Mouse (Mus musculus) heart, postnatal 25 days (tissue): ENCODE results near the gene Gm10065. TPM values are rescaled to one million over a fixed set of nuclear protein-coding genes. Genes with fewer than 3 reads are reported as not detected.
A peak's percentile ranks its signal among the peaks of the same experiment; 100 is the strongest.
"Not testable (repeated sequence)": the region's sequence is repeated elsewhere in the genome, so short reads cannot be mapped to it uniquely, and the experiment has no call there.

Source experiments
- DNase-seq: peaks from one replicate; pipeline ENCODE4 v3.0.0; 2022; ENCODE audit warnings: low spot score
- intact Hi-C: fragments of 180-260 bp; cut with DNase I; formaldehyde crosslinking; loops from one replicate; pipeline ENCODE4 v1.15.1; 2025
- total RNA-seq, 2 experiments: library from RNA; stranded (reverse); gene quantifications; 2 replicates each; pipeline ENCODE4 v1.2.3; 2021

The Gm10065 gene
- not detected for total RNA-seq

DNA sequence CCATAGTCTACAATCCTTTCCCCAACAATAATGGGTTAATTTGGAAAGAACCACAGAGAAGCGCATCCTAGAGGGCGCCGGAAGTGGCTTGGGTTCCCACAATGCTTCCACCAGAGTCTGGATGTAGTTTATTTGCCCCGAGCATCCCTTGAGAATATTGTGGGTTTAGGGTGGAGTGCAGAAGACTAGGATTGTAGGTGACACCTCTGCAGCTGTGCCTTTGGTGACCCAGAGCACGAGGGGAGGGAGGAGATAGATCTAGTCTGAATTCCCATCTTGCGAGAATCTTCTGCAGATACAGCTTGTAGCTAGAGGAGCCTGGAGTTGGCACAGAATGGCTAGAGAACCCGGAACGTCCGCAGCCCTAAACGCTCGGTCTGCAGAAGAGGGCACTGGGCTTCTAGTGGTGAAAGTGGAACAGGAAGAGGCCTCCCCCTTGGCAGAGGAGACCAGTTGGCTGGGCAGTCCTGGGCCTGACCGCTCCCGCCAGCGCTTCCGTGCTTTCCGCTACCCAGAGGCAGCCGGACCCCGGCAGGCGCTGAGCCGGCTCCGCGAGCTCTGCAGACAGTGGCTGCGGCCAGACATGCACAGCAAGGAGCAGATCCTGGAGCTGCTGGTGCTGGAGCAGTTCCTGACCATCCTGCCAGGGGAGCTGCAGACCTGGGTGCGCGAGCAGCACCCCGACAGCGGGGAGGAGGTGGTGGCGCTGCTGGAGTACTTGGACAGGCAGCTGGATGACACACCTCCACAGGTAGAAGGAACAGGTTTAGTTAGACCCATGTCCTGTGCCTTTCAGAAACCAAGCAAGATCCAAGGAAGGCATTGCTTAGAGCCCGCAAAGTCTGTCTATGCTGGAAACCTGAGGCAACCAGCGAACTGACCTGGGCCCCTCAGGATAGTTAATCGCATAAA, at the start of gene Gm10065, which contains the start of gene Zkscan4:
Gene Gm10065 (minus strand): TSS at position 683 of the 912 bp plus-strand sequence.
Gene Zkscan4 (plus strand): TSS at position 149 of the 912 bp plus-strand sequence.
- peak; percentile 30 for DNase-seq
- intact Hi-C loops = not testable (repeated sequence)

DNA sequence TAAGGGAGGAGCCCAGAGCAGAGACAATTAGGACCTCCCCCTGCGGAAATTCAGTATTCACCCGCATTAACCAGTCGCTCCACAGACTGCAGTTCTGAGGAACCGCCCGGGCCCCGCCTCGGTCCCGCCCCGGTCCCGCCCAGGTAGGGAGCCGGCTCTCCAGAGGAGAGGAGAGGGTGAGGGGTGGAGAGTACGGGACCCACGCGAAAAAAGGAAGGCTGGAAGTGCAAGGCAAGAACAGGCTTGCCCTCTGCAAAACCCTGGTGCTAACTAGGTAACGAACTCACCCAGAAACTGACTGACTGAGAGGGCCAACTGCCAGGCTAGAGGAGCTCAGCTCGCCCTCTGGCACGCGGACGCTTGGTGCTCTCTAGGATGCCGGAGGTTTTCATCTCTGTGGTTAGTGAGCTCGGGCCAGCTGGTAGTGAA, 27.0 kb upstream of the Gm10065 start:
- peak; percentile 63 for DNase-seq
- intact Hi-C loops = loop anchor here (1.0 to 5.0 kb wide), 4 partner anchors 25 to 97 kb away; partner anchors contain the start of genes Nkapl, Zkscan8 and Zscan26

DNA sequence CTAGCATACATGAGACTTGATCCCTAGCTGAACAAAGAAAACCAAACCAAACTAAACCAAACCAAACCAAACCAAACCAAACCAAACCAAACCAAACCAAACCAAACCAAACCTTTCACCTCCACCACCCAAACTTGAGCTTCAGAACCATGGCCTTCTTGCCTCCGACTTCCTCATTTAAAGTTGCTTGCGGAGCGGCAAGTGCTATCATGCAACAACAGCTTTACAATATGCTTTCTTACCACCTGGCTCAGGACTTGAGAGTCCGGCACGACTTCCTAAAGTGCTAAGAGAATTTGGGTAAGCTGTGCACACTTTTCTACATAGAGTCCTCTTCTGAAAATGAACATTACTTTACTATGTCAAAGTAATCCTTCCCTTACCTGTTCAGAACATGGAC, 23.1 kb upstream of the Gm10065 start:
- intact Hi-C loops = no loop called here
- no peak for DNase-seq

DNA sequence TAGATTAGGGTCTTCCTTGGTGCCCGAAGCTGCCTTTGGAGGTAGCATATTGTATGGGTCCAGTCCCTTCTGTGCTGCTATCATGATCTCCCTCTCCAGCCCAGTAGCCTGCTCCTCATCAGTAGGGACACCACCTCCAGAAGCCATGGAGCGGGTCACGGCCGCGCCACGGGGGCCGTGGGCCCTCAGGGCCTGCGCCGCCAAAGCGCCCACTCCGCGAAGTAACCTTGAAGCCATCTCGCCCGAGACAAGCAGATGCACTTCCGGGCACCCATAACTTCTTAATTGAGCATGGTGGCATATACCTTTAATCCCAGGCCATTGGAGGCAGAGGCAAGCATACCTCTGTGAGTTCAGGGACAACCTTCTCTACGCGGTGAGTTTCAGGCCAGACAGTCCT, 21.9 kb upstream of the Gm10065 start, which contains the start of gene Gm11273:
Gene Gm11273 (minus strand): TSS at position 237 of the 400 bp plus-strand sequence.
- DNase-seq = not testable (repeated sequence)

DNA sequence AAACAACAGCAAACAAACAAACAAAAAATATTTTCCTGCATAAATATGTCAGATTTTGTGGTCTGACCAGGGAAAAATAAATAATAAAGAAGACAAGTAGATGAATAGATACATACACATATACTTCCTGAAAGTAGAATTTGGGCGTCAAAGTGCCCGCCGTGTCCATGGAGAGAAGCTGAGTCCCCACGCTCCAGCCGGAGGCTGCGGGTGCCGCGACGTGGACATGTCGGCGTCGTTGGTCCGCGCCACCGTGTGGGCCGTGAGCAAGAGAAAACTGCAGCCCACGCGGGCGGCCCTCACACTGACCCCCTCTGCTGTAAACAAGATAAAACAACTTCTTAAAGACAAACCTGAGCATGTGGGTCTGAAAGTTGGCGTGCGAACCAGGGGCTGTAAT, 15.8 kb upstream of the Gm10065 start, which contains the start of gene AK157302:
Gene AK157302 (plus strand): TSS at position 144 of the 400 bp plus-strand sequence.
- no peak for DNase-seq
- intact Hi-C loops = no loop called here

More for the DNA sequence above, 21.9 kb upstream of the Gm10065 start, which contains the start of gene Gm11273:
- intact Hi-C loops = not testable (repeated sequence)

DNA sequence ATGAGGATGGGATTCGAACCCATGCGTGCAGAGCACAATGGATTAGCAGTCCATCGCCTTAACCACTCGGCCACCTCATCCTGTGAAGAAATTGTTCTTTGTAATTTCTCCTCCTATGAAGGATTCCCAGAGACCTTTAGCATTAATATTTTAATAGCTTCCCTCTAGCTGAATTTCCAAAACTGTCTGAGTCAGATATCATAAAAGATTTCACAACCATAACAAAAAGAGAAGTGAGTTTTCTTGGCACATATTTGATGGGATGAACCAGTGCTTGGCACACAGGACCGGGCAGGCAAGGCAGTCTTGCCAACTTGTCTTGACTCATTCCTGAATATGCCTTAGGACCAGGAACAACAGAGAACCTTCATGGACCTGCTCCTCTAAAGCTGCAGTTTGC, 13.6 kb upstream of the Gm10065 start:
- no peak for DNase-seq
- intact Hi-C loops = no loop called here

DNA sequence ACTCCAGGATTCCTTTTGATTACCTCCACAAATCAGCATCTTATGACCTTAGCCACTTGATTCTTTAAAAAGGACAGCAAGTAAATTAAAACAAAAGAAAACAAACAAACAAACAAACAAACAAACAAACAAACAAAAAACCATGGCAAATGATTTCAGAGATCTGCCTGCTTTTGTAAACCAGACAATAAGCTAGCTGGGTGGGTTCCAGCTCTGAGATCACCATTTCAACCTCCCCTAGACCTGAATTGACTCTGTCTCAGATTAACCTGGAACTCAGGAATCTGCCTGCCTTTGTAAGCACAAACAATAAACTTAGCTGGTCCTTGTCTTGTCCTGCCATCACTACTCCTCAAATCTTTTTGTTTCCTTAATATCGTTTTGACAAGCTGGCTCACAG, 7.6 kb upstream of the Gm10065 start:
- intact Hi-C loops = no loop called here
- DNase-seq = no peak

DNA sequence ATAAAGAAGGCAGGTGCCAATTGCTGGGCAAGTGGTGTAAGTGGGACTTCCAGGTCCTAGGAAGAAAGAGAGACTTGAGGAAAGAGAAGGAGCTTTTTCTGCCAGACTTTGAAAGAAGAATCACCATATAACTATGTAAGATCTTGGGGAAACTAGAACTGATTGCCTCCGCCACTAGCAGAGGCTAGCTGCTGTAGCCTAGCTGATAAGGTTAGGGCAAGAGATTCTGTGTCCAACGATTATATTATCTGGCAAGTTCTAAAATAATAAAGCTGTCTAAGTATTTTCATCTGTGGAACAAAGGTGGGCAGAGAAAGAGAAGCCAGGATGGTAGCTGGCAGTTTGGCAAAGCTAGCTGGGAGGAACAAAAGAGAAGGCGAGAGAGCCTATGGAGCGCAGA, 6.8 kb downstream of the Gm10065 start:
- DNase-seq = no peak
- intact Hi-C loops = no loop called here

DNA sequence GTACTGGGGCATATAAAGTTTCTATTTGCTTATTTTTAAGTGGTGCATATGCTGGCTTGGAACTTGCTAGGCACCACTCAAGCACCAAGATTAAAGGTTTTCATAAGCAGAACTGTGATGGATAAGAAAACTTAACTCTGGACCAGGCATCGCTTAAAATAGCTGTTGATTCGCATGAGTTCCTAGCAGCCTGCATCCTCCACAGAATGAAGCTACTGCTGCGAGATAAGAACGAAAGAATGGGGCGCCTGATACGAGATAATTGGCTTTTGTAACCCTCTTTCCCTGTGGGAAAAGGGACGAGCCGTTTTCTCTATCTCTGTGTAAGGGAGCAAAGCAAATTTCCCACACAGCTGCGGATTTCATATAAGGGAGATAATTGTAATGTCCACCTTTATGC, 10.1 kb downstream of the Gm10065 start:
- DNase-seq = no peak
- intact Hi-C loops = loop anchor here (5.0 kb wide), 2 partner anchors 38 to 63 kb away; partner anchors contain the start of gene Zkscan8

DNA sequence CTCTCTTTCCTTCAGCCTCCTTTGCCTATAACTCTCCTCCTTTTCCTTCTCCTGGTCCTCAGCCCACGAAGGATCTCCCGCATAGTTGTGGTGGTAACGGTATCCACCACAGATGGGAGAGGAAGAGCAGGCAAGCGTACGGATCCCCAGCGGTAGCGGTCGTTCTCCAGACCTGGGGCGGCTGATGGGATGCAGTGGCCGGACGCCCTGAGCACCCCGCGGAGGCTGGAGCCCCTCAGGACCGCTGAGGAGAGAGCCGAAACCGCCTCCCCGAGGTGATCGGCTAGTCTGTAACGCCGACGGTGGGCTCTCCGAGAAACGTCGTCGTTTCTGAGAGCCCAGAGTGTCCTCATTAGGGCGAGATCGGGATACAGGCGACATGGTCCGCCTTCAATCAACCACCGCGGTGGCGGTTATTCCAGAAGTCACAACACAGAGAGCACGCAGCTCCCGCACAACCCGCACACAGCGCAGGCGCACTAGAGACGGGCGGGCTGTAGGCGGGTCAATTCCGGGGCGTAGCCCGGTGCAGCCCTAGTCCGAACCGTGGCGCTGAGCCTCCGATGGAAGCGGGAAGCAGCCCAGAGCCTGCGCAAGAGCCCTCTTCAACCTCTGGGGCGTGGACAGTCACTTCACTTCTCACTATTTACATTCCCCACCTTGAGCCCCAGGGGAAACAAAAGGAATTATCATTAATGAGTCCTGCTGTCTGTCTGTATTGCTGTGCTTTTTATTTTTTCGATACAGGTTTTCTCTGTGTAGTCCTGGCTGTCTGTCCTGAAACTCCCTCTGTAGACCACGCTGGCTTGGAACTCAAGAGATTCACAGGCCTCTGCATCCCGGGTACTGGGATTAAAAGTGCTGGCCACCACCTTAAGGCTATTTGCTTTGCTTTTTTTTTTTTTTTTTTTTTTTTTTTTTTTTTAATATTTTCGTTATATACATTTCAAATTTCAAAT, 10.9 kb downstream of the Gm10065 start, which contains the start of gene Nkapl:
Gene Nkapl (minus strand): TSS at position 449 of the 959 bp plus-strand sequence.
- peak; percentile 65 for DNase-seq
- intact Hi-C loops = loop anchor here (5.0 kb wide), 2 partner anchors 39 to 64 kb away; partner anchors contain the start of gene Zkscan8

DNA sequence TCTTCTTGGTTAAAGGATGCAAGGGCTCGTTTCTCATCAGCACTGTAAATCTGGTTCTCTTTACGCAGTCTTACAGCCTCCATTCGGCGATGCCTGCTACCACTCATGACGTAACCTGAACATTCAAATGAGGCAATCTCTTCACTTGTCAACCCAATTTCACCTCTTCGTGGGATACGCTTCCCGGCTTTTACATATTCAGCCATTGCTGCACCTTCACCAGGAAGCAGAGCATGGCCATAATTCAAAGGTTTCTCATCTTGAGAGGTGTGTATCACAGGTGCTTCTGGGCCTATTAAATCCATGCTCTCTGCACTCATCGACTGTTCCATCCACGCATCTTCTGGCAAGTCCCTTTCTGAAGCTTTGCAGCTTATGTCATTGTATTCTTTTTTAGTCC, 11.9 kb downstream of the Gm10065 start:
- no peak for DNase-seq
- intact Hi-C loops = loop anchor here (5.0 kb wide), 2 partner anchors 40 to 65 kb away; partner anchors contain the start of gene Zkscan8

DNA sequence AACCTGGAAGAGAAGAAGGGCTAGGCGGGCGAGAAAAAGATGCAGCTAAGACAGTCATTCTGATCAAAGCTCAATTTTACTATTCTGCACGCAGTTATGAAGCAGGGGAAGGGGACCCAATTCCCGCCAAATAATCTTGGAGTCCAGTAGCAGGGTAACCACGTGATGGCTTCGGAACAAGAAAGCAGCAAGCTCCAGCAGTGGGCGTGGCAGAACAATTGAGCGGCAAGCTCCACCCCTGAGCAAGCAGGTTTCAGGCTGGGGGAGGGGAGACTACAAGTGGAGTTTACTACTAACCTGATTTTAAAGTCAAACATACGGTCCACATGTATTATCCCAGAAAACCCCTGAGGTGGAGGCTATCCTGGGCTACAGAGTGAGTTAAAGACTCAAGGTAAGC, 16.7 kb downstream of the Gm10065 start:
- DNase-seq, intact Hi-C loops: not testable (repeated sequence)

DNA sequence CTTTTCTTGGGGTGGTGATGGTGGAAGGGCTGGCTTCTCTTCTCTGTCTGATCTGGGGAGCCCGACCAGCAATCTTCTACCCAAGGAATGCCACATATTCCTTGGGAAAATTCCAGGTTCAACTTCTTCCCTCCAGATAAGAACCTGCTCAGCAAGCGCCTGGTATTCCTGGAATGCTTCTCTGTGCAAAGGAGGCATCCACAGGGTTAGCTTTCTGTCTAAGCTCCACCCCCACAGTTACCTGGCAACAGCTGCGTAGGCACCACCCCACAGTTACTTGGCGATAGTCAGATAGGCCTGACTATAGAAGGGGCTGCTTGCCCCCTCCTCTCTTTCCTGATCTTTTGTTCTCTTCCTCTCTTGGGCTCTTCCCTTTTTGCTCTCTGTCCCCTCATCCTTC, 22.9 kb downstream of the Gm10065 start:
- no peak for DNase-seq
- intact Hi-C loops = no loop called here

DNA sequence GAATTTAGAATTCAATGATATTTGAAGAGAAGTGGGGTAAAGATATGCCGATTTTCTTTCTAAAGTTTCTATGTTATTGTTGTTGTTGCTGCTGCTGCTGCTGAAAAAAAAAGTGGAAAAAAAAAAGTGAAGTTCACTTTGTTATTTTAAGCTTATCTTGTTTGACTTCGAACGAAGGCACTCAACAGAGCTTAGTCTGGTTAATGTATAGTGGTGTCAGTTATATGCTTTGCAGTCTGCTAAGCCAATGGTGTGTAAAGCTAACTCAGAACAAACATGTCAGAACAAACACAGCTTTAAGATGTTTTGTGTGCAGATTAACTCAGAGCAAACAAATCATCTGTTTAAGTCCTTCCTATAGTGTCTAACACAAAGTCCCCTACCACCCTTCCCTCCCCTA, 25.1 kb downstream of the Gm10065 start:
- intact Hi-C loops = no loop called here
- no peak for DNase-seq

DNA sequence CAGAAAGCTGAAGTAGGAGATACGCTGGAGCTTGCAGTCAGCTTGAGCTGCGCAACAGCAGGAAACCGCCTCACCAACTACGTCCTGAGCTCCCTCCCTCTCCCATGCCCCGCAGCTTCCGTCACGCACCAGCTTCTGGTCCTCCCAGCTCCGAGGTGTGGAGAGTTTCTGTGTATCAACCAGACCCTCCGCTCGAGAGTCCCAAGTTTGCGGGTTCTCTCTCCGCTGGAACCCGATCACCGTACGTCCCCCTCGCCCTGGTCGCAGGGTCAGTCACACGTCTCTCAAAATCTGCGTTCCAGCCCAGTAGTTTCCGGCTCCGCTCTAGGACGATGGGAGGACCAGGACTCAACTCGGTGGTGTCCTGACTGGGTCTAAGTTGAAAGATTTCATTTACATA, 25.8 kb downstream of the Gm10065 start, which contains the start of gene Zscan26:
Gene Zscan26 (minus strand): TSS at position 282 of the 400 bp plus-strand sequence.
- DNase-seq = peak; percentile 67
- intact Hi-C loops = loop anchor here (1.0 to 2.0 kb wide), 4 partner anchors 51 to 91 kb away; partner anchors contain the start of genes Zkscan3, Zkscan8 and Zscan12

DNA sequence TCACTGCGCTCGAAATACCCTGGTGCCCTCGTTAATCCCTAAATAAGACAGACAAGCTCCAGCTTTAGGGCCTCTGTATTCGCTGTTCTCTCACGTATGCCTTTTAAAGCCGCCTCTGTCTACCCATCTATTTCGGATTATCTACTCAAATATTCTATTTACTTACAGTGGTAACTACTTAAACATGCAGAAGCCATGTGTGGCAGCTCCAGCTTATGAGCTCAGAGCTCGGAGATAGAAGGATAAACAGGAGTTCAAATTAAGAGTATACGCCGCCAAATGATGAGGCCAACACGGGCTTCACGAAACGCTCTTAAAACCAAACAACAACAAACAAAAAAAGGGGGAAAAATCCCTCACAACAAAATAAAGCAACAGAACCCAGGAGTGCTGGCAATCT, 26.2 kb downstream of the Gm10065 start:
- intact Hi-C loops = loop anchor here (1.0 to 2.0 kb wide), 4 partner anchors 50 to 91 kb away; partner anchors contain the start of genes Zkscan3, Zkscan8 and Zscan12
- no peak for DNase-seq

DNA sequence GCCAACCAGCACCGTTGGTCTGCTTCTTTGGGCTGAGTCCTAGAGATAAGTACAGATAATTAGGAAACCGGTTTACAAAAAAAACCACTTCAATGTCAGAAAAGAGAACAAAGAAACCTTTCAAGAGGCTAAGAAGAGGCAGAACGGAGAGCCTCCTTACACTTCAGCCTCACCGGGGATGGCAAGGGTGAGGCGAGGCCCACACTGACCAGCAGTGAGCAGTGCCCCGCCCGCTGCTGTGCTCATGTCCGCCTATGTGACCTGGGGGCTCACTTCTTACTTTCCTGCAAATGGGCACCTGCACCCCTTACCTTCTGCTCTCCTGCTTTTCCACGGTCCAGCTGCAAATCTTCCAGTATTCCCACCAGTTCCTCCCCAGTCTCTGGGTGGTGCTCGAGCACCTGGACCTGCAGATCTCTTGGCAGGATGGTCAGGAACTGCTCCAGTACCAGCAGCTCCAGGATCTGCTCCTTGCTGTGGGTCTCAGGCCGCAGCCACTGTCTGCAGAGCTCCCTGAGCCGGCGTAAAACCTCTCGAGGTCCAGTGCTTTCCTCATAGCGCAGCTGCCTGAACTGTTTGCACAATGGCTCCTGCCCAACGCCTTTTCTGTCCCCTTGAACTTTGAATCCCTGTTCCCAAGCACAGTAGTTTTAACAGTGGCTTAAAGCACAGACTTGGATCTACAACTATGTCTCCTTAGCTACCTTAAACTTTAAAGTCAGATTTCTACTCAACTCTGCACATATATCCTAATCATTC, 31.2 kb downstream of the Gm10065 start:
- intact Hi-C loops = no loop called here
- no peak for DNase-seq

DNA sequence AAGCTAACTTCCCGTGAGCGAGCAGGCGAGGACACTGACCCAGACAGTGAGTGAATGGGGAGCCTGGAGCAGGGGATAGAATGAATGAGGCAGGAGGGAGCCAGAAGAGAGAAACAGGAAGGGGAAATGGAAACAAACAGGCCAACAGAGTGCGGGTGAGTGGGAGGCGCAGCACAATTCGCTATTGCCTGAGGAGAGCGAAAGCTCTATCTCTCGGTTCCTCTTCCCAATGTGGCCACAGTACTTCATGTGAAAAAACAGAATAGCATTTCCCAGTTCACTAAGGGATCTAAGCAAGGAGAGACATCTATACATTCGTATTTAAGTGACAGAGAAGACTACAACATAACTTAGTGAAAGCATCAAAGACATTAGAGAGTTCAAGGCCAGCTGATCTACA, 32.4 kb downstream of the Gm10065 start:
- intact Hi-C loops = no loop called here
- DNase-seq = no peak

DNA sequence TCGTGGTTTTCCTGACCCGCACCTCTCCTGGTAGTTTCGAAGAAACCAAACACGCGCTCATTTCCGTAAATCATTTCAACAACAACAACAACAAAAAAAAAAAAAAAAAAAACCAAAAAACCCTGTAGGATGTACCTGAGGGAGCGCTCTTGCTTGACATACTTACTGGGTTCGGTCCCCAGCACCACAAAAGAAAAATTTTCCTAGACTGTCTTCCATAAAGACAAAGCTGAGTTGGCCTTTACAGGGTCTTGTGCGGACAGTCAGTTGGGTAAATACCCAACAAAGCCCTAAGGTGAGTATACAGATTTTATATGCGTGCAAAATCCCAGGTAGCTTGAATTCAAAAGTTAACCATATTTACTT, 38.1 kb downstream of the Gm10065 start:
- intact Hi-C loops = no loop called here
- no peak for DNase-seq
